Mouse (Mus musculus) midbrain, postnatal 0 days (tissue): Measurements from ENCODE around the gene U90926. TPM values are rescaled to one million over a fixed set of nuclear protein-coding genes. Genes with fewer than 3 reads are reported as not detected.

Experiments
- ATAC-seq: fragments of 200-750 bp; cut with Nextera tagmentation; 2 replicates; pipeline ENCODE4 v1.8.0; 2017; ENCODE audit warnings: moderate number of reproducible peaks, mild to moderate bottlenecking, moderate TSS enrichment, moderate library complexity; ENCODE audit not compliant: low FRiP score
- DNase-seq: peaks from one replicate; pipeline ENCODE4 v3.0.0-alpha.2; 2015; ENCODE audit warnings: low spot score
- H3K27ac ChIP-seq: fragments of 300-500 bp; sonication (generic); 2 replicates; pipeline ENCODE4 v1.5.1; 2014; ENCODE audit warnings: low read depth, mild to moderate bottlenecking, low read length, mixed read lengths
- H3K27me3 ChIP-seq: fragments of 300-500 bp; sonication (generic); 2 replicates; pipeline ENCODE4 v1.6.1; 2014; ENCODE audit warnings: low read length, control low read depth, mixed read lengths; ENCODE audit not compliant: insufficient read depth
- H3K36me3 ChIP-seq: fragments of 300-500 bp; sonication (generic); 2 replicates; pipeline ENCODE4 v1.6.1; 2014; ENCODE audit warnings: low read length, control low read depth, mixed read lengths; ENCODE audit not compliant: insufficient read depth
- H3K4me1 ChIP-seq: fragments of 300-500 bp; sonication (generic); 2 replicates; pipeline ENCODE4 v1.6.1; 2014; ENCODE audit warnings: mild to moderate bottlenecking, control low read depth, antibody characterized with exemption, low read length, mixed read lengths; ENCODE audit not compliant: insufficient read depth
- H3K4me2 ChIP-seq: fragments of 300-500 bp; sonication (generic); 2 replicates; pipeline ENCODE4 v1.6.1; 2014; ENCODE audit warnings: low read depth, mild to moderate bottlenecking, low read length, mixed read lengths; ENCODE audit not compliant: poor library complexity, severe bottlenecking
- H3K4me3 ChIP-seq: fragments of 300-500 bp; sonication (generic); 2 replicates; pipeline ENCODE4 v1.5.1; 2014; ENCODE audit warnings: low read depth, mild to moderate bottlenecking, low read length, moderate library complexity
- H3K9ac ChIP-seq: fragments of 300-500 bp; sonication (generic); replicated peaks from 2 replicates; pipeline ENCODE4 v1.6.1; 2014; ENCODE audit warnings: mild to moderate bottlenecking, low read length, moderate library complexity, mixed read lengths; ENCODE audit not compliant: poor library complexity, severe bottlenecking
- H3K9me3 ChIP-seq: fragments of 300-500 bp; sonication (generic); 2 replicates; pipeline ENCODE4 v1.6.1; 2016; ENCODE audit warnings: low read length, control low read depth
- CTCF ChIP-seq: IDR thresholded peaks from 2 replicates; pipeline ENCODE4 v1.5.1; 2016; ENCODE audit warnings: antibody characterized with exemption, mild to moderate bottlenecking
- WGBS: fragments of 180-500 bp; shearing (Covaris S2); extraction: QIAGEN DNeasy Blood & Tissue Kit; methylation state at CpG from one replicate; pipeline ENCODE4 v1.1.7; 2014; 5-methylcytosine and 5-hydroxymethylcytosine counted together
- polyA plus RNA-seq: library from polyadenylated mRNA; unstranded; fragments of >200 nt; fragmentation: Nextera tagmentation; extraction: Ambion mirVana; gene quantifications from 2 replicates; pipeline ENCODE4 v1.2.1, GENCODE M21; 2015
- total RNA-seq: library from RNA; depleted of rRNA; stranded (reverse); fragments of >200 nt; gene quantifications from 2 replicates; pipeline ENCODE4 v1.2.3, GENCODE M21; 2014

Gene U90926
- total and polyA plus RNA-seq, 2 experiments from 2014 or later: not detected

- Histone ChIP-seq H3K9me3 (no peaks in the 10 kb centered on the region), H3K4me1 (no peaks in the 10 kb centered on the region), H3K4me3 (no peak overlapping the region), H3K27ac (no peak overlapping the region), H3K27me3 (no peaks in the 10 kb centered on the region), H3K36me3 (peaks cover 24% of the 10 kb centered on the region), H3K9ac (no peak overlapping the region), H3K4me2 (no peak overlapping the region)
- no peak for DNase-seq
- no peak for TF ChIP-seq CTCF
- no peak for ATAC-seq
- WGBS: 95% methylated on average over 6 of the region's 6 CpGs
Observed at GRCm38 (mm10) chr5:92206121-92206520, 9.1 kb downstream of the U90926 start.

- Histone ChIP-seq H3K27me3 (no peaks in the 10 kb centered on the region), H3K4me3 (no peak overlapping the region), H3K9ac (no peak overlapping the region), H3K4me1 (no peaks in the 10 kb centered on the region), H3K4me2 (no peak overlapping the region), H3K9me3 (no peaks in the 10 kb centered on the region), H3K27ac (no peak overlapping the region), H3K36me3 (peaks cover 26% of the 10 kb centered on the region)
- ATAC-seq (no peak), DNase-seq (no peak)
- WGBS: 93% methylated on average over 5 of the region's 5 CpGs
- TF ChIP-seq CTCF: no peak
Observed at GRCm38 (mm10) chr5:92205706-92206105, 9.5 kb downstream of the U90926 start.

DNA sequence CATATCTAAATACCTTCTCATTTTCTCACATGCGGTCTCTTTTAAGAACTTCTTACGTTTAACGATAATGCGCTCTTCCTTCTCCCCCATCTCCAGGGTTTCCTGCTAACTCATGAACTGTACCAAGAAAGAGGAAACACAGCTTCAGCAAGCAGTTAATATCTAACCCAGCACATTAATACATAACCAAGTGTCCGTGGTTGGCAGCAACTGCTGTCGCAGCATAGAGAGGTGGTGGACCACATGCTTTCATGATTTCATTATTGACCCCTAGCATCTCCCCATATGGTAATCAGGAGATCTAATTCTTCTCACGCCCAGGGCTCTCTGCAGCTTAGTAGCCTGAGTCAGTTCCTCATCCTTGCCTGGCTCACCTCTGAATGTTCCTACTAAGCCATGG, 10.0 kb downstream of the U90926 start:
- H3K27ac ChIP-seq: no peak overlapping the region
- H3K27me3 ChIP-seq: no peaks in the 10 kb centered on the region
- ATAC-seq (no peak), DNase-seq (no peak)
- no peaks in the 10 kb centered on the region for H3K9me3 ChIP-seq
- H3K36me3 ChIP-seq: peaks cover 30% of the 10 kb centered on the region
- no peak overlapping the region for H3K9ac ChIP-seq
- TF ChIP-seq CTCF: no peak
- 95% methylated on average over 7 of the region's 7 CpGs for WGBS
- no peaks in the 10 kb centered on the region for H3K4me1 ChIP-seq
- H3K4me3 ChIP-seq: no peak overlapping the region
- no peak overlapping the region for H3K4me2 ChIP-seq

GRCm38 (mm10) chr5:92204162-92205036, 10.8 kb downstream of the U90926 start:
- ATAC-seq: no peak
- 91% methylated on average over 6 of the region's 6 CpGs for WGBS
- Histone ChIP-seq H3K4me3 (no peak overlapping the region), H3K4me1 (no peaks in the 10 kb centered on the region), H3K9ac (no peak overlapping the region), H3K36me3 (peaks cover 35% of the 10 kb centered on the region), H3K9me3 (no peaks in the 10 kb centered on the region), H3K27me3 (no peaks in the 10 kb centered on the region), H3K4me2 (no peak overlapping the region), H3K27ac (no peak overlapping the region)
- DNase-seq: no peak
- no peak for TF ChIP-seq CTCF

GRCm38 (mm10) chr5:92198266-92198665, 16.9 kb downstream of the U90926 start:
- DNase-seq: no peak
- Histone ChIP-seq H3K27me3 (no peaks in the 10 kb centered on the region), H3K9ac (no peak overlapping the region), H3K27ac (no peak overlapping the region), H3K9me3 (no peaks in the 10 kb centered on the region), H3K4me2 (no peak overlapping the region), H3K4me3 (no peak overlapping the region), H3K36me3 (peaks cover 54% of the 10 kb centered on the region), H3K4me1 (no peaks in the 10 kb centered on the region)
- no peak for ATAC-seq
- no peak for TF ChIP-seq CTCF
- 59% methylated on average over 8 of the region's 8 CpGs for WGBS
